Mouse (Mus musculus) frontal cortex, postnatal 10 days (tissue): Measurements from ENCODE around the gene Agk.

Source experiments
- DNase-seq, 2 experiments: peaks; one replicate each; pipeline ENCODE4 v3.0.0; 2022; ENCODE audit warnings: low spot score in 2 of 2, mixed read lengths in 1 of 2

The Agk gene

GRCm38 (mm10) chr6:40443281-40443928 is 118.4 kb downstream of the Agk start:
- DNase-seq: no peak
